Mouse (Mus musculus): ENCODE measurements around the gene Ttc7.
"Not testable (repeated sequence)": the region's sequence is repeated elsewhere in the genome, so short reads cannot be mapped to it uniquely, and the experiment has no call there.

The Ttc7 gene

DNA sequence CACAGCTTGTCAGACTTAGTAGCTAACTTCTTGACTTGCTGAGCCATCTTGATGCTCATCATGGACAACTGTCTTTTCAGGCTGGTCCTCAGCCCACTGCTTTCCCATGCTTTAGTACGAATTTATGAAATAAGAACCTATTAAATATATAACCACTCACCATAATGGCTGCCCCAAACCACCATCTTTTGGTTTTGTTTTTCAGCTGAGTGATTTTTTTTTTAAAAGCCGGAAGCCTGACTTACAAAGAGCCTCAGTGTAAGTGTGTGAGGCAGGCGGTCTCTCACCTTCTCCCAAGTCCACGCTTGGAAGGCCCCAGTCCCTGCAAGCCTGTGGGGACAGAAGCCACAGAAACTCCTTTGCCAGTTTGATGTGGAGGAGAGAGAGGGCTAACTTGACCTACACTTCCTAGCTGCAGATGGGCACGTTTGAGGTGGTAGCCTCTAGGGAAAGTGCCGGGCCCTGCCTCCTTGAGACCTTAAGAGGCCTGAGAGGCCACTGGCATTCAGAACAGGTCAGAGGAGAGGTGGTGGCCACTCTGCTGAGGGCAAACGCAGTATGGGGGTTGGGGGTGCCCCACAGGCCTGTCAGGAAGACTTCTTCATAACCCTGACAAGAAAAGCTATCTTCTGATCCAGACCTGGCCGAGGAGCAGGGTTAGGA lies 3.9 kb downstream of the Ttc7 start:
- no peak for DNase-seq

DNA sequence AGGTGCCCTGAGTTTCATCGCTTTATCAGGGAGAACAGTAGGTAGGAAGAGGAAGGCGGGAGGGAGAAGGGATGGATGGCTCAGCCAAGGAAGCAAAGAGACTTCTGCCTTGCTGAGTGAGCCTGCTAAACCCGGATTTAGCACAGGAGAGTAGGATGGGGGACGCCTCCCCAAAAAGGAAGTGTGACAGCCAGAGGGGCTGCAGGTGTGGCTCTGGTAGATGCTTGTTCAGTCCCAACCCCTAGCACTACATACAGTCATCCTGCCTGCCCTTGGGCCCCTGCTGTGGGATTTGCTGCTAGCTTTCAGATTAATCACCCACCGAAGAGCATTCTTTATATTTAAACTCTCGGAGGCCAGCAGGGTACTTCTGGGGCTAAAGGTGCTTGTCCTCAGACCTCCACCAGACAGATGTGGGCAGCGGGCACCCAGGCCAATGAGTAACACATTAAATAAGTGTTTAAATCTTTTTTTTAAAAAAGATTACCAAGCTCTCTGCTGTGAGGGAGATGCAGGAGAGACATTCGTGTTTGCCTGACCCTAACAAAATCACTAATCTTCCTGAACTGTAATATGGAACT lies 4.6 kb downstream of the Ttc7 start:
- DNase-seq = no peak

DNA sequence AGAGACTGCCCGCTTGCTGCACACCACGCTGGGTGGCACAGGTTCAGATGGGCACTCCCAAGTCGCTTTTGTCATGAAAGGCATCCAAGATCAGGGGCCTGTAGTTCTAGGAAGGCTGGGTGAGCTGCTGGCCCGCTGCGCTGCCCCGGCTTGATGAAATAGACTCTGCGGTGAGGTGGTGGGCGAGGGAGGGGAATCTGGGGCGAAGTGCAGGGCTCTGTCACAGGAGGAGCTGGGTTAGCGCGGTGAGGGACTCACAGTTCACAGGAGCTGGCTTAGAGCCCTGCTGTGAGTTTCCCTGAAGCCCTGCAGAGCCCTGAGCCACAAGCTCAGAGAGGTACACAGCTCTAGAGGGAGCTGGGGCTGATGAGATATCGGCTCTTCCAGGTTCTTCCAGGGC lies 5.4 kb downstream of the Ttc7 start:
- DNase-seq = no peak

DNA sequence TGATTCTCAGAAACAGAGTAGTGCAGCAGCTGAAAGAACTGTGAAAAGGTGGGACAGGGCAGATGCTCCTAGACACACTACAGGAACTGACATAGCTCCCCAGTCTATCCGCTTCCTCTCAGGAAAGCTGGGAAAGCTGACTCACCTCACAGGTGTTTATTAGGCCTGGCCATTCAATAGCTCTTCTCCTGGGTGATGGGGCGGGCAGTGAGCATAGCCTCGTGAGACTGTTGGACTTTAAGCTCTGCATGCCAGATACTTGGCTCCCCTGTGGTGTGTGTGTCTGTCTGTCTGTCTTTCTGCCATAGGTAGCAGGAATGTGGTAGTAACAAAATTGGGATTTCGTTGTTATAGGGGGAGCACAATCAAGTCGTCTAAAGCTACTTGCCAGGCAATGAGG lies 6.7 kb downstream of the Ttc7 start:
- no peak for DNase-seq

DNA sequence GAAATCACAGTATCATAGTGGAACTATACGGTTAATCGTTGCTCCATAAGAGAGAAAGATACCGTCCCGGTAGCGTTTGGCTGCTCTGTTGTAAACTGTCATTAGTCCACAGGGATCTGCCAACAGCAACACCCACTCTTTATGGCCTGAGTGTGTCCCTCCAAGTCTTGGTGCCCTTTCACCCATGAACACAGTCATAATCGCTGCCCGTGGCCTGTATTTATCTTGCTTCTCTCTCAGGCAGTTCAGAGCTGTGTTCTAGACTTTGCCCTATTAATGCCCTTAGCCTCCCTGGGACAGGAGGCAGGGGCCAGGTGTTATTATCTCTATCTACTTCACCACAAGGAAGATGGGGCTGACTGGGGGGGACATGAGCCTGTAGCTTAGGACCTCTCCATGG lies 8.4 kb downstream of the Ttc7 start:
- no peak for DNase-seq

DNA sequence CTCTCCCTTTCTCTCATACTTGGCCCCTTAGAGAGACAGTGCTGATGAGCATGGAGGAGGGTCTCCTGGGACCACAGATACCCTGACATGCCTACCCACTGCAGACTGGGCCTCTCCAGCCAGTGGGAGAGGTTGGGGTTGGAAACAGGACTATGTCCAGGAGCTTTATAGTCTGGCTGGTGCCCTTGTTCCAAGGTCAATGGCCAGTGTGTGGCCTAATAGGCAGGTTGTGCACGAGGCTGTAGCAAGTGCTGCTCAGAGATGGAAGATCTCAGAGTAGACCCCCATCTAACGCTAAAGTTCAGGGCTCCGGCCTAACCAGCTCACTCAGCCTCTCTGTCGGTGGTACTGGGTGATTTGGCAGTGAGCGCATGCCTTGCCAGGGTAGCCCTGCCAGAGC lies 9.1 kb downstream of the Ttc7 start:
- DNase-seq = no peak

DNA sequence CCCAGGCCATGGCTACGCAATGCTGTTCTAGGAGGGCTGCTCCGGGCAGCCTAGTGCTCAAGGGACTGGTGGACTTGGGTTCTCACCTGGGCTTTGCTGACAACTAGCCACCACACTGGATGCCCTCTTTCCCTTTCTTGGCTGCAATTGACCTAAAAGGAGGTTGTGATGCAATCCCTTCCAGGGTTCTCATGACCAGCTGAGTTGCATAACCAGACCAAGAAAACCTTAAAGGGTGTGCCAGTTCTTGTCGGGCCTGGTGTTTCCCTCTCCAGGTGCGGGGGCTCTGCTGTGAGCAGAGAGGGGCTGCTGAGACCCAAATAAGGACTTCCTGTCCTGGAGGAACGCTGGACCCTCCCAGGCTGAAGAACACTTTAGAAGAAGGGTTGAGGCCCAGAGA lies 10.4 kb downstream of the Ttc7 start:
- DNase-seq = no peak

DNA sequence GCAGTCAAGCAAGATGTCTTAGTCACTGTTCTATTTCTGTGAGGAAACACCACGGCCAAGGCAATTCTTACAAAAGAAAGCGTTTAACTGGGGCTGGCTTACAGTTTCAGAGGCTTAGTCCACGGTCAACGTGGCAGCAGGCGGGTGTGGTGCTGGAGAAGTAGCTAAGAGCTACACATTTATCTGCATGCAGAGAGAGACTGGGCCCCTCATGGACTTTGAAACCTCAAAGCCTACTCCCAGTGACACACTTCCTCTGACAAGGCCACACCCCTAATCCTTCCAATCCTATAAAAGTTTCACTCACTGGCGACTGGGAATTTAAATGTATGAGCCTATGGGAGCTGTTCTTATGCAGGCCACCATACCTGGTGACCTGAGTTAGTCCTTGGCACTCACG lies 13.1 kb downstream of the Ttc7 start:
- no peak for DNase-seq

DNA sequence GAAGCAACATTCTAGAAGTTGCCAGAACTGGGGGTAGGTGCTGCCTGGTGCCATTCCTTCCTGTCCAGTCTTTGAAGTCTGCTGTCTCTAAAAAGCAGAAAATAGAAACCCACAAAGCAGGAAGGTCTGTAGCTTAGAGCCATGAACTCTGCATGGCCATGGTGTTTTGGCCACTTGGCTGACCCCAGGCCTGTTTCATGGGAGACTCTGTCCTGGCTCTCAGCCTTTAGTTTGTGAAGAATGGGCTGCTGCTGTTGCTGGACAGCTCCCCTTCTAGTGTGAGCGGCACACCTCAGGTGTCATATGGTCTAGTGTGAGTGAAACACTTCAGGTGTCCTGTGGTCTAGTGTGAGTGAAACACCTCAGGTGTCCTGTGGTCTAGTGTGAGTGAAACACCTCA lies 14.0 kb downstream of the Ttc7 start:
- DNase-seq = not testable (repeated sequence)

DNA sequence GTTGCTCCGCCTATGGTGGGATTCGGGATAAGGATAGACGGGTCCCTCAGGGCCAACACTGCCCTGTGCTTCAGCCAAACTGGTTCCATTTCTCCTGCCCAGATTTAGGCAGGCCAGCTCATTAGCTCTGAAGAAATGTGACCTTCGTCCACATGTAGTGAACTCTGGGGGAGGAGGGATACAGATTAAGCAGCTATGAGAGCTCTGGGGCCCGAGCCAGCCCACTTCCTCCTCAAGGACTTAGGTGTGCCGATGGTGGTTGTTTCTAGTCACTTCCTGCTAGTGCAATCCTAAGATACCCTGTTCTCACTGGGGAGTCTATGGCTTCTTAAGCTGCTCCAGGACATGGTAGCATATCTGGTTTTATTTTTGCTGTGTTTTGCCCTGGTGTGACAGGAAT lies 16.3 kb downstream of the Ttc7 start:
- DNase-seq = peak in 1 of 2 experiments; percentile 52

DNA sequence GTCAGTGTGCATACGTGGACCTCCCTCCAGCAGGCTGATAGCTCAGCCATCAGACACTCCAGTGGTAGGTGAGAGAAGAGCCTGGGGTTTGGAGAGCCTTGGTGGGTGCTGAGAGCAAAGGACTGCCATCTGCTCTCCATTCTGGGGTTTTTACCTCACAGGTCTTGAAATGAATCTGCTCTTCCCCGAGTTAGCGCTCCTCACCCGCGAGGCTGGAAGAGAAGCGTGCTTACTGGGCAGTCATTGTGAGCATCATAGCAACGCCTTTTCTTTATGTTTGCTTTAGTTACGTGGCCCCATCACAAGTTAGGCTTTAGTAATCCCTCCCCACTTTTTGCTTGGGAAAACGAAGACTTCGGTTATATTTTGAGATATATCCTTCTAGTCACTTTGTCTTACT lies 17.7 kb downstream of the Ttc7 start:
- DNase-seq = no peak

DNA sequence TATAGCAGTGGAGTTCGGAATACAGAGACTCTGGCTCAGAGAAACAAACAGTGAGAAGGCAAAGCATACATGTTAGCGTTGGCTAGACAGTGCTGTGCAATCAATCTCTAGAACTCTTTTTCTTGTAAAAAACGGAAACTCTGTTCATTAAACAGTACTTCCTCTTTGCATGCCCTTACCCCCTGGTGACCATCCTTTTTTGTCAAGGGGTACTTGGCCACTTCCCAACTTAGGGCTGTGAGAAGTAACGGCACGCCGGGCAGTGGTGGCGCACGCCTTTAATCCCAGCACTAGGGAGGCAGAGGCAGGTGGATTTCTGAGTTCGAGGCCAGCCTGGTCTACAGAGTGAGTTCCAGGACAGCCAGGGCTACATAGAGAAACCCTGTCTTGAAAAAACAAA lies 18.9 kb downstream of the Ttc7 start:
- peak in 1 of 2 experiments; percentile 51 for DNase-seq

DNA sequence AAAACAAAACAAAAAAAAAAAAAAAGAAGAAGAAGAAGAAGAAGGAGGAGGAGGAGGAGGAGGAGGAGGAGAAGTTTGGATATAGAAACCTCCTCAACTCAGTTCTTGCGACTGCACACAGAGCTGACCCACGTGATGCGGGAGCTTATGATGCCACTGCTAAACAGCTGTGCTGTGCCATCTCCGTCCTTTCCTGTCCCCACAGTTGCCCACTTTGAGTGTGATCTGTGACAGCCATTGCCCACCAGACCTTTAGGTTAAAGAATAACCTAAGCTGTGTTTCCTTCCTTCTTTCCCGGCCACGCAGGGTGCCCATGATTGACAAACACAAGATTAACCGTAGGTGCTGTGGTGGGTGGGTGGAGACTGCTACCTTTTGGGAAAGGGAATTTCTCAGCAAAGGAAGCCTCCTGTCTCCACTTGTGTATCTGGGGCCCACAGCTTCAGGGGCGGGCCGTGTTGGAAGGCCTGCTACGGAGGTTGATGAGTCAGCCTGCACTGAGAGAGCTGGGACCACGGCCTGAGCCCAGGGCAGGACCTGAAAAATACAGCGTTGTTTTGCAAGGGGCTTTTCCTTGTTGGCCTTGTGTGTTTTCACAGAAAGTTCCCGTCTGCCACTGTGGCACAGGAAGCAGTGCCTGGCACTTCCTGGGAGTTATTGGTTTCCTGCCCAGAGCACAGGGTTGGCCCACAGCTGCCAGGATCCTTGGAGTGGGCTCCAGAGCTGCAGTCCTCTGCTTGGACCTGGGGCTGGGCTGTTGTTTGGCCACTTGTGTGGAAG lies 19.5 kb downstream of the Ttc7 start:
- peak in 1 of 2 experiments; percentile 31 for DNase-seq

DNA sequence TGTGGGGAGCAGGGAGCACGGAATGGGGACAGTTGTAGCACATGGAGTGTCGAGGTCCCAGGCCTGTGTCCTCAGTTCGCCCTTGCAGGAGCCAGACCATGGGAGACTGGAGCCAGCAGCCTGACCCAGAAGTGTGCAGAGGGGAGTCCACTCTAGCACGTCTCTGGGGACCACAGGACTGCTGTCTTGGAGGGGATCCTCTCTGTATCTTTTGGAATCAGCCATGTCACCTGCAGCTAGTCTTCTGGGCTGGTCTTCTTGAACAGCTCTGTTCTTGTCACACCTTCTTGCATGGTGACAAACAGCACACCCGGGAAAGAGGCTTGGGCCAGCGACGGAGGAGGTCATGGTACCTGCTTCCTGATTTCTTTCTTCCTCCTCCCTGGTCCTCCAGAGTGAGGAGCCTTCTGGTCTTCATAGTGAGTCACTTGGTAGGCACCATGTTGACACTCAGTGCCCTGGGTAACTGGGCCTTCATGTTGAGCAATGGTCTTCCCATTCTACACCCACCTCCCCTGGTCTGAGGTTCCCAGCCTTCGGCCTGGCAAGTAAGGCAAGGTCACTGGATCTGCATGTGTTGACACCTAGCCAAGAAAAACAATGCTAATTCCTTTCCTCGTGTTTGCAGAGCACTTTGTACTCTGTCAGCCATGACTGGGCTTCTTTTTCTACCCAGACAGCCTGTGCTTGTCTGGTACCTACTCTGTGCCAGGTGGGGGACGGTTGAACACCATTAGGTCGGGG lies 21.6 kb downstream of the Ttc7 start:
- no peak for DNase-seq

DNA sequence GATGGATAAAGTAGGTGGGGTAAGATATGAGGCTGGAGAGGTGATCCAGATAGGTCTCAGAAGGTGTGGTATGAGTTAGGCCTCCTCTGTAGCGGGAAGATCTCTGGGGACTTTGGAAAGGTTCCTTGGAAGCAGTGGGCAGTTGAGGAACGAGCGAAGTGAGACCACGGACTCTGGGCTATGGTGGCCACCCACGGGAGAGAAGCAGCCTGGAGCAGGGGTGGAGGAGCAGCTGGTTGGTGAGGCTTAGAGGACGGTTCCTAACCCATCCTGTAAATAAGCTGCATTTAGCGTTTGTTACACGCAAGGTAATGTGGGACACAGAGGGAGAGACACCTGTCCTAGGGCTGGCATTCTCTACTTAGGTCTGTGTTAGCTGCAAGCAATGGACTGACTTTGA lies 22.4 kb downstream of the Ttc7 start:
- no peak for DNase-seq

DNA sequence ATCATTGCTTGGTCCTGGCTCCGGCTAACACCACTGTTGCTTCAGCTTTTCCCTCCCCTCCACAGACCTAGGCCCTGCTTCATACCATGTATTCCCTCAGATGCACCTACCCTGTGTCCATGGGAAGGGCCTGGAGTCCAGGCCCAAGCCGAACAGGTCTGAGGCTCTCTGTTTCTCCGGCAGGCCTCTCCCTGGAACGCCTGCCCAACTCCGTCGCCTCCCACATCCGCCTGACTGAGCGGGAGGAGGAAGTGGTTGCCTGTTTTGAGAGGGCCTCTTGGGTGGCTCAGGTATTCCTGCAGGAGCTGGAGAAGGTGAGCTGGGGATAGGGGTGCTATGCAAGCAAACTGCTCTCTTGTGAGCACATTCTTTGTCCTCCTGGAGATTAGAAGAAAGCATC lies 24.1 kb downstream of the Ttc7 start:
- DNase-seq = no peak

DNA sequence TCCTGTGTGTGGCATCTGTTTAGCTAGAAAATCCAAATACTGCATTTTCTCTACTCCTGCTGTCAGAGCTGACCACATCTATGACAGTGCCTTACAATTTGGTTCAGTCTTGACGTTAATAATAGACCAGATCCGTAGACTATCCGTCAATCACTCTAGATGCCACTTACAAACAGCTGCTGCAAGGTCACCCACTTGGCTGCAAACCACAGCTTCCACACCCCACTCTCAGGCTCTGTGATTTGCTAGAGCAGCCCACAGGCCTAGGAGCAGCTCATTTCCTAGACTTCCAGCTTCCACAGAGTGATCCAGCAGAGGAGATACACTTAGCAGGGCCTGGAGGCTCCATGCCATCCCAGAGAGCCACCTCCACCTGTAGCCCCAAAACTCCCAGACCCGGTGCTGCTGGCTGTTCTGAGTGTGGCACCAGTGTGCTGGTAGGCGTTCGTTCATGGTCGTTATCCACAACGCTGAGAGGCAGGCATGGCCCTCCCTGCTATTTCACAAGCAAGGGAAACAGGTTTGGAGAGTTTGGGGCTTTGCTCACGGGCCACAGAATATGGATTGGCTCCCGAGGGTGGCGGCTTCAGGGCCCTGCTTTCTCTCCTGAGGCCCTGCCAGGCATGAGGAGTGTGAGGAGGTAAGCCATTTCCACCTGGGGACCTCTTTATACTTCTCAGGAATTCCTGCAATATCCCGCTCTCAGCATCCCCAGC lies 26.5 kb downstream of the Ttc7 start:
- no peak for DNase-seq

DNA sequence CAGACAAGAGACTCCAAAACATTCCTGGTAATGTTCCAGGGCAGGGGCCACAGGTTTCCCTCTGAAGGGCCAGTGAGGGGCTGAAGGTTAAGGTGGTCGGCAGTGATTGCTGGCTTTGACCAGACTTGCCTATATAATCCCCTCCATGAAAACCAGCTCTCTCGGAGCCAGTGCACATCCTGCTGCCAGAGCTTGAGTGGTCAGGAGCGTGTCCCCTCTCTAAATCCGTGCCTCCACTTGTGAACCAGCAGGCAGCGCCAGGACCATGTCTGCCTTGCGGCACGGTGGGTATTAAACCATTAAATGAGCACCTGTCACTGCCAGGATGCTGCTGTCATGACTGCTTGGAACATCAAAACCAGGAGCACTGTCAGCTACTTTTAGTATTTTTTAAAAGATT lies 27.8 kb downstream of the Ttc7 start:
- DNase-seq = no peak

DNA sequence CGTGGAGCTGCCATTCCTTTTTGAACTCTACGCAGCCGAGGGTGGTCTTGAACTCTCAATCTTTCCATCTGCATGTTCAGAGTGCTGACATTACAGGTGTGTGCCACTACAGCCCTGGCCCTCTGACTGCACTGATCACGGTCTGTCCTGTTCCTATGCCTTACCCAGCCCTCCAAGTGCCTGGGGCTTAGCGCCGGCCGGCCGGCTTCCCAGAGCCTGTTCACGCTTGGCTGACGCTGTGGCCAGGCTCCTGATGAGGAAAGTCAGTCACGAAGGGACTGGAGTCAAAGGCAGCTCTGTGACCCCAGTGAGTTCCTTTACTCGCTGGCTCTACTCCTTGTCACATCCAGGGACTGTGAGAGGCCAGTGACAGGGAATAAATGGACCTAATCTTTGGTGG lies 29.7 kb downstream of the Ttc7 start:
- no peak for DNase-seq

DNA sequence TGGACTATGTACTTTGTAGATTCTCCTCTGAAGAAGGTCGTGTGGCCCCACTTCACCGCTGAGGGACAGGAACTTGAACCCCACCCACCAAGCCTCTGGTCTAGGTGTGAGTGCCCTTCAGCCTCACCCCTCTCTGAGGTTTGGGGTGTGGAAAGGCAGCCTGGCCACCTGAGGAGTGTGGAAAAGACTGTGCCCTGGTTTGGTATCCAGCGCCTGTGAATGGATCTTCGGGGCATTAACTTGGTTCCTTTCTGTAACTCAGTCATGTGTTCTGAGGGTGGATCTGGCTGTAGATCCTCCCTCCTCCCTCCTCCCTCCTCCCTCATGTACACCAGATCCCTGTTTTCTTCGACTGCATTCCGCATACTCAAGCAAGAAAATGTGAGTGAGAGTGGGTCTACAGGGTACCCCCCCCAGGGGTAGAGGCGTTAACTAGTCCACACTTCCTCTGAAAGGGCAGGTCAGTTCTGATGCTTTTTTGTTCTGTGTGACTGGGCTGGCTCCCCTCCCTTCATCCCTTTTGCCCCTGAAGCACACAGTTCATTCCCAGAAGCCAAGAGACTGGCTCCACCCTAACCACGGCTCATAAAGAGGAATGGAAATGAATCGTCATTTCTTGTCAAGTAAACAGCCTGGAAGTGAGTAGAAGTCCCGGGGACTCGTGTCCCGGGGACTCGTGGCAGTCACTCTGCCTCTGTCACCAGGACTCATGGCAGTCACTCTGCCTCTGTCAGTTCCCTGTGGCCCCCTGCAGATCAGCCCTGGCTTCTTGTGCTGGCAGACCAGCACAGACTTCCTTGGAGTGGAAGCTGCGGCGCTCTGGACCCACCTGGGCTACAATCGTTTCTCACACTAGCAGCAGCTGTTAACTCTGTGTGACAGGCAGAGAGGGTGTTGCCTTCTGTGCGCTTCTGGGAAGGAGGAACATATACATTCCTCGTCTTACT lies 30.5 kb downstream of the Ttc7 start:
- DNase-seq = no peak

DNA sequence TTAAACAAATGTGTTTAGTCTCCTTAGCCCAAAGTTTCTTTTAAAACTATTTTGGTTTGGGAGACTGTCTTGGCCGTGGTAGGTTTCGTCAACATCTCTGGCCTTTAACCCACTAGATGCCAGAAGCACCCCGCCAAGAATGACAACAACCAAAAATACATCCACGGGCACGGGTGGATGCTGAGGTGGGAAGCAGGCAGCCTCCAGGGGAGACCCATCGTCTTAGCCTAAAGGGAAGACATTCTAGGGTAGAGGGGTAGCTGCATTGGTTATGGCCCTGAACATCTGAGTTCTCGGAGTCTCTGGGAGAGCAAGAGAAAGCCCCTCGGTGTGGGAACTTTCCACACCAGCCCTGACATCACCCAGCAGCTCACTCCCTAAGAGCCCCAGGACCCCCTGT lies 31.4 kb downstream of the Ttc7 start:
- no peak for DNase-seq

DNA sequence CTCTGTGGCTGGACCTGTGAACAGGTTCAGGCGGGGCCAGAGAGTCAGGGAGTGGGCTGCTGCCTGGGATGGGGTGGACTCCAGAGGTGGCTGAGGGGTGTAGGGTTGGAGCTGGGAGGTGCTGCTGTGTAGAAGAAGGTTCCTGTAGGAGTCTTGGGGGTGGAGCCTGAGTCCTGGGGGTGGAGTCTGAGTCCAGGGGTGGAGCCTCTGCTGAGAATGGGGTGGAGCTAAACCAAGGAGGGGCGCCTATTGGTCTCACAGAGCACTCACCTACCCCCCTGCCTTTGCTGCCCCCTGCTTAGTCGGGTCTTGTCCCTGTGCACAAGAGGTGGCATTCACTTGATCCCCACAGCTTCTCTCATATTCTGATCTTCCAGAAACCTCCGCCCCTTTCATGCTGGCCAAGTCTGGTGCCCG lies 31.9 kb downstream of the Ttc7 start:
- DNase-seq = peak; percentile 58 to 61

All from spleen, adult 18-20 months (tissue).